17 mouse cellular contexts compared by ENCODE assay signal in the genomic region with DNA sequence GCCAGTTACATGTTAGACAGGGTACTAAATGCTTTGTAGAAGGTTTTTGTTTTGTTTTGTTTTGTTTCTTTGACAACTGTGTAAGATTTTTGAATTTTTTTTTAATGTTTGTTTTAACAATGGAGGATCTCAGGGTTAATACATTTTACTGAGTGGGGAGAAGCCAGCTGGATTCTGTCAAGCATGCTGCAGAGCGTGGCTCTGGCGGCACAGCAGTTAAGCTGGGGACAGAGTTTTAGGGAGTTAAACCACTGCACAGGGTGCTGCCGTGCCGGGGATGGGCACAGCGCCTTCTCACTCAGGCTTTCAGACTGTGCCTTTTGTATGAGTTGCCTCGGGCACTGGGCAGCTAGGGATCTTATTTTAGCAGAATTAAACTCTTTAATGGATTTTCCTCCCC.
DNase-seq lines count a peak whose midpoint lies in the region; ATAC-seq and TF ChIP-seq lines count a peak whose summit lies in the region.
"Had no signal": no experiment of that assay in that cellular context is flagged by ENCODE, and none has a peak within 500 bp of the region (broad histone marks: within the 10 kb centered on the region; RNA-seq: fewer than 3 reads in every experiment).

No protein-coding gene starts in this region.

- DNase-seq in kidney, adult 18-20 months, result no peak
- no peak for DNase-seq in lung, adult 18-20 months
- DNase-seq in stomach, postnatal 0 days (ENCODE audit: low spot score), result no peak
- DNase-seq in gastrocnemius, adult 2 months, result no peak
- DNase-seq: cerebellum, adult 9-10 months; forebrain, postnatal 0 days; heart, adult 18-20 months; liver; liver, postnatal 0 days; right cerebral cortex, adult 18-20 months had no signal

- intact Hi-C loops in gastrocnemius, adult 2 months (cut with DNase I), result no loop called here

- H3K9ac ChIP-seq in kidney, embryonic 14.5 days (ENCODE audit: low read depth, low read length), result no peak overlapping the region
- no peak overlapping the region for H3K9ac ChIP-seq in lung, embryonic 15.5 days
- no peak overlapping the region for H3K9ac ChIP-seq in stomach, embryonic 14.5 days (replicated peaks; ENCODE audit: low read depth, low read length)
- H3K9ac ChIP-seq in stomach, postnatal 0 days (ENCODE audit: low read length), result no peak overlapping the region
- H3K9ac ChIP-seq: forebrain, postnatal 0 days; hindbrain, embryonic 15.5 days; liver, postnatal 0 days; midbrain, embryonic 12.5 days had no signal

- no peaks in the 10 kb centered on the region for H3K9me3 ChIP-seq in kidney, embryonic 14.5 days (ENCODE audit: control insufficient read depth, low read length)
- H3K9me3 ChIP-seq in lung, embryonic 15.5 days, result no peaks in the 10 kb centered on the region
- H3K9me3 ChIP-seq in stomach, embryonic 14.5 days (ENCODE audit: control insufficient read depth, low read depth, low read length), result no peaks in the 10 kb centered on the region
- no peaks in the 10 kb centered on the region for H3K9me3 ChIP-seq in stomach, postnatal 0 days (ENCODE audit: control insufficient read depth, low read length)
- H3K9me3 ChIP-seq: hindbrain, embryonic 15.5 days; midbrain, embryonic 12.5 days had no signal

- H3K36me3 ChIP-seq in kidney, embryonic 14.5 days (ENCODE audit: control insufficient read depth, insufficient read depth, low read length), result no peaks in the 10 kb centered on the region
- no peaks in the 10 kb centered on the region for H3K36me3 ChIP-seq in lung, embryonic 15.5 days
- no peaks in the 10 kb centered on the region for H3K36me3 ChIP-seq in stomach, embryonic 14.5 days (ENCODE audit: control insufficient read depth, insufficient read depth, low read length)
- H3K36me3 ChIP-seq in stomach, postnatal 0 days (ENCODE audit: control insufficient read depth, insufficient read depth, low read length), result no peaks in the 10 kb centered on the region
- H3K36me3 ChIP-seq: G1E; hindbrain, embryonic 15.5 days; midbrain, embryonic 12.5 days had no signal

- TF ChIP-seq EP300 in stomach, postnatal 0 days (optimal IDR thresholded peaks at IDR 0.05), result no peak

- H3K4me1 ChIP-seq in kidney, embryonic 14.5 days (ENCODE audit: control insufficient read depth, insufficient read depth, low read length), result no peaks in the 10 kb centered on the region
- H3K4me1 ChIP-seq in lung, embryonic 15.5 days, result no peaks in the 10 kb centered on the region
- peaks cover 4% of the 10 kb centered on the region; the same call in 1 of the 2 replicates for H3K4me1 ChIP-seq in stomach, embryonic 14.5 days (ENCODE audit: control insufficient read depth, insufficient read depth, low read length)
- no peaks in the 10 kb centered on the region for H3K4me1 ChIP-seq in stomach, postnatal 0 days (replicated peaks; ENCODE audit: control insufficient read depth, insufficient read depth)
- H3K4me1 ChIP-seq: hindbrain, embryonic 15.5 days had no signal

- H3K4me3 ChIP-seq in kidney, embryonic 14.5 days (ENCODE audit: low read length), result no peak overlapping the region
- H3K4me3 ChIP-seq in lung, embryonic 15.5 days, result no peak overlapping the region
- no peak overlapping the region for H3K4me3 ChIP-seq in stomach, embryonic 14.5 days (ENCODE audit: low read depth, low read length)
- no peak overlapping the region for H3K4me3 ChIP-seq in stomach, postnatal 0 days (ENCODE audit: low read depth, low read length)
- H3K4me3 ChIP-seq in gastrocnemius, adult 2 months, result no peak overlapping the region
- H3K4me3 ChIP-seq: hindbrain, embryonic 15.5 days; layer of hippocampus, adult 2 months; midbrain, embryonic 12.5 days had no signal

- WGBS in kidney, embryonic 14.5 days, result 17% methylated on average over 6 of the region's 6 CpGs
- WGBS in lung, embryonic 15.5 days, result 41% methylated on average over 6 of the region's 6 CpGs
- WGBS in stomach, embryonic 14.5 days, result 23% methylated on average over 6 of the region's 6 CpGs
- 26% methylated on average over 6 of the region's 6 CpGs for WGBS in stomach, postnatal 0 days

- ATAC-seq in kidney, embryonic 14.5 days (ENCODE audit: low FRiP score, low TSS enrichment), result peak; percentile 85; the same call in 1 of the 2 replicates
- ATAC-seq in lung, embryonic 15.5 days (ENCODE audit: borderline replicate concordance, extremely low read depth, low FRiP score, low TSS enrichment), result peak; percentile 72; the same call in 1 of the 2 replicates
- no peak; the same call in 1 of the 2 replicates for ATAC-seq in stomach, embryonic 14.5 days (ENCODE audit: insufficient number of reproducible peaks, insufficient read depth, low FRiP score, low read depth)
- no peak for ATAC-seq in stomach, postnatal 0 days (ENCODE audit: low FRiP score, low TSS enrichment)
- ATAC-seq: forebrain, postnatal 0 days; liver, postnatal 0 days had no signal

- H3K27me3 ChIP-seq in kidney, embryonic 14.5 days (ENCODE audit: control insufficient read depth, insufficient read depth, low read length), result no peaks in the 10 kb centered on the region
- no peaks in the 10 kb centered on the region for H3K27me3 ChIP-seq in lung, embryonic 15.5 days
- H3K27me3 ChIP-seq in stomach, embryonic 14.5 days (ENCODE audit: control insufficient read depth, insufficient read depth, low read length), result no peaks in the 10 kb centered on the region
- no peaks in the 10 kb centered on the region for H3K27me3 ChIP-seq in stomach, postnatal 0 days (ENCODE audit: control insufficient read depth, insufficient read depth, low read length)
- H3K27me3 ChIP-seq: hindbrain, embryonic 15.5 days; midbrain, embryonic 12.5 days had no signal

- H3K4me2 ChIP-seq in kidney, embryonic 14.5 days (replicated peaks; ENCODE audit: low read depth, low read length), result no peak overlapping the region
- H3K4me2 ChIP-seq in lung, embryonic 15.5 days, result 0 out of 2 replicates have a peak overlapping the region, but pooled peaks have one; percentile 26
- peak overlapping the region; percentile 22; the same call in 1 of the 2 replicates for H3K4me2 ChIP-seq in stomach, embryonic 14.5 days (replicated peaks; ENCODE audit: low read depth, low read length)
- no peak overlapping the region for H3K4me2 ChIP-seq in stomach, postnatal 0 days (replicated peaks; ENCODE audit: low read depth)
- H3K4me2 ChIP-seq: hindbrain, embryonic 15.5 days; midbrain, embryonic 12.5 days had no signal

- 0 out of 2 replicates have a peak overlapping the region, but pooled peaks have one; percentile 43 for H3K27ac ChIP-seq in kidney, embryonic 14.5 days (ENCODE audit: low read depth, low read length)
- H3K27ac ChIP-seq in lung, embryonic 15.5 days, result no peak overlapping the region
- H3K27ac ChIP-seq in stomach, embryonic 14.5 days (ENCODE audit: low read length), result no peak overlapping the region
- H3K27ac ChIP-seq in stomach, postnatal 0 days (replicated peaks), result no peak overlapping the region
- no peak overlapping the region for H3K27ac ChIP-seq in gastrocnemius, adult 2 months
- H3K27ac ChIP-seq: hindbrain, embryonic 15.5 days; layer of hippocampus, adult 2 months; midbrain, embryonic 12.5 days had no signal

- TF ChIP-seq CTCF in stomach, postnatal 0 days (IDR thresholded peaks at IDR 0.05; ENCODE audit: low read depth), result no peak
- TF ChIP-seq CTCF in gastrocnemius, adult 2 months (IDR thresholded peaks at IDR 0.05), result no peak

Comparison
In these comparisons a context has a peak if more than half of its experiments do, and no peak if none do; other contexts are left out.
1. H3K4me2 ChIP-seq: peak in lung, embryonic 15.5 days (single experiment) and stomach, embryonic 14.5 days (single experiment); none in kidney, embryonic 14.5 days (single experiment) and stomach, postnatal 0 days (single experiment).
2. ATAC-seq: peak in kidney, embryonic 14.5 days (single experiment) and lung, embryonic 15.5 days (single experiment); none in stomach, embryonic 14.5 days (single experiment) and stomach, postnatal 0 days (single experiment).